Mouse (Mus musculus) olfactory bulb, adult 2 months (tissue): ENCODE results near the gene Rab13.

Source experiments
- CTCF ChIP-seq: fragments of 200-500 bp; IDR thresholded peaks from 2 replicates; pipeline ENCODE4 v1.5.1; 2012; ENCODE audit warnings: low read depth, mild to moderate bottlenecking, low read length, moderate library complexity; ENCODE audit not compliant: insufficient read depth
- POLR2A ChIP-seq: fragments of 200-500 bp; IDR thresholded peaks from 2 replicates; pipeline ENCODE4 v1.6.1; 2012; ENCODE audit warnings: mild to moderate bottlenecking, low read depth, low read length, moderate library complexity; ENCODE audit not compliant: insufficient read depth

DNA sequence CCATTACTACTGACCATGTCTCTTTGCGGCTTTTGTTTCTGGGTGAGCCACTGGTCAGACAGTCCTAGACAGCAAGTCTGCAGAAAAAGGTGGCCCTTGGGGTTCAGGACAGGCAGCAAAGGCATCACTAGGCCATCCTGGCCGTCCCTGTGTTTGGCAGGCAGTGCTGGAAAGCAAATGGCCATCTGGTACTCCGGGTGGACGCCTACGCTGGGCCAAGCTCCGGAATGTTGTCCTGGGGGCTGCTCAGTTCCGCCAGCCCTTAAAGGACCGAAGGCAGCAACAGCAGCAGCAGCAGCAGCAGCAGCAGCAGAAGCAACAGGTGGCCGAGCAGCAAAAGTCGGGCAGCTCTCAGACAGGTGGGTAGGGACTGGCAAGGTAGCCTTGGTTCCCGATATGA is 61.8 kb downstream of the Rab13 start:
- no peak for TF ChIP-seq CTCF
- no peak for TF ChIP-seq POLR2A
